Mouse (Mus musculus): ENCODE measurements at regions not wholly inside any gene's neighbourhood (a gene's known extent, or its start where the extent isn't known, plus 50 kb on each side); places are given as distances from the start of the nearest gene placed in this dataset.

DNA sequence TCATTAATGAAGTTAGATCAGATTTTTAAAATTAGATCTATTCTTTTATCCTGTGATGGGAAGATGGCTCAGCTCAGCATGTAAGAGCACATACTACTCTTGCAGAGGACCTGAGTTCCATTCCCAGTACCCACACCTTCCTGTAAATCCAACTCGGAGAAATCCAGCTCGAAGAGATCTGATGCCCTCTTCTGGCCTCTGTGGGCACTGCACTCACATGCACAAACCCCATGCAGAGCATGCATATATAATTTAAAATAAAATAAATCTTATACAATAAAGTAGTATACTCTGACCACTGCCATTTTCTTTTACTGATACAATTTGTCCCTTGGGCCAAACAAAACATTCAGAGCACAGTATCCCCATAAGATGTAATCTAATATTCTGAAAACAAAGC, 245.2 kb downstream of the Prdm2 start:
- no peak for DNase-seq (ENCODE audit: low read depth, low spot score)

DNA sequence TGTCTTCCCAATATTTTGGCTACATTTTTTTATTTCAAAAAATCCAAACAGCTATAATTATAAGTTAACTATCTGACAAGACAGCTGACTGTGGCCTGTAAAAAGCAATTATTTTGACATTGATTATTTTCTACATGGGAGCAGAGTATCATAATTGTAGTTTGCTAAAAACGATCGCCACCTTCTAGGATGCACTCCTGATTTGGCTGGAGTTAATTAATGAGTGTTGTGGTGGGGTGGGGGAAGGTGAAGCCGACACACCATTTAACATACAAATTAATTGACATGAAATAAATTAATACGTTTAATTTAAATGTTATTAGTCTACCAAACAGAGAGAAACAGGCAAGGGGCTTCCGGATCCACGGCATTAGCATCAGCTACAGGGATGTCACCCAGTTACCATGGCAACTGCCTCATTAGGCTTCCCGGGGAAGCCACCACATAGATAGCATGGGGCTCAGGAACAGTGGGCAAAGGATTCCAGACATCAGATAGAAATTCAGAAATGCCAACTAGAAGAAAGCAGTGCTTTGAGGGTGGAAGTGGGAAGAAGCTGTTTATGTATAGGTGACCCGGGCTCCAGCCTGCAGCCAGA, 255.9 kb downstream of the Prdm2 start:
- no peak for DNase-seq (ENCODE audit: low read depth, low spot score)

DNA sequence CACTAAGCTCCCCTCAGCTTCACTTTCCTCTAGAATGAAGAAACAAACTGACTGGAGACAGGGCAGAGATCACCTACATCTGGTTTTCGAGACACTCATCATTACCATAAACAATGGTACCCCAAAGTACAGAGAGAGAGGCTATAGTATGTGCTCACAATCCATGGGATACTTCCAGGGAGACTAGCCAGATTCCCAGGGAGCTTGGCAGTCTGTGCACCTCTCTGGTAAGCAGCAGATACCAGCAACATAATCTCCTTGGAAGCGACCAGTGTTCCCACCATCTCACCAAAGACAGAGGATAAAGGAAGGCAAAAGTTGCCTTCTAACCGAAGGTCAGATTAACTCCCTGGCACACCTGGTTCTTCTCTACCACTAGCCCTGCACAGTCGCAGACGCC, 256.4 kb downstream of the Prdm2 start:
- no peak for DNase-seq (ENCODE audit: low read depth, low spot score)

DNA sequence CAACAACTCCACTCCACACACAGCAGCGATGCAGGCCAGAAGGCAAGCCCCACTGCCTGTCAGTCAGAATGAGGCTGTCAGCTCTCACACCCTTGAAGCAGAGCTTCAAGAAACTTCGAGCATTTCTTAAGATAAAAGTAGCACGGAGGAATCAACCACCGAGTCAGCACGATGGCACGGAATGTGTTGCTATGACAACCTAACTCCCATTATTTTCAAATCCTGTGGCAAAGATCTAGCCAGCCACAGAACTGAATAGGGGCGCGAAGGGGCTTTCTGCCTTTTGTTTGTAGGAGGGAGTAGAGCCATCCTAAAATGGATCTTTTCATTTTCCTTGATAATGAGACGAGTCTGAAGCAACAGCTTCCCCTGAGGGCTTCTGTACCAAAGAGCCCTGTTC, 259.1 kb downstream of the Prdm2 start:
- DNase-seq (ENCODE audit: low read depth, low spot score) = no peak

DNA sequence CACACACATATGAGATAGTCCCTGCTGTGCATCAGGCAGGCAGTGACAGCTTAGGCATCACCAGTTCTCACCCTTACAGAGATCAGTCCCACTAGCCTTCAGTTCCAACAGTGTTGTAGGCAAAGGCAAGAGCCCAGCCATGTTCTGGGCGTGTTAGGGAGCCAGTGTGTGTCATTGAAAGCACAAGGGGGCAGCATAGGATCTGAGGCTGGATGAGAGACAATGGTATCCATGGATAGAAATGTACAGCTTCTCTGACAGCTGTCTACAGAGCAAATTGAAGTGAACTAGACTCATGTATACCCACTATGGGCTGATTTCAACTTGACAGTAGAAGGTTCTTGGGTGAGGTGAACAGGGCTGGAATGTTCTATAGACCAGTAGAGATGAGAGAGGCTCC, 259.9 kb downstream of the Prdm2 start:
- DNase-seq (ENCODE audit: low read depth, low spot score) = no peak

DNA sequence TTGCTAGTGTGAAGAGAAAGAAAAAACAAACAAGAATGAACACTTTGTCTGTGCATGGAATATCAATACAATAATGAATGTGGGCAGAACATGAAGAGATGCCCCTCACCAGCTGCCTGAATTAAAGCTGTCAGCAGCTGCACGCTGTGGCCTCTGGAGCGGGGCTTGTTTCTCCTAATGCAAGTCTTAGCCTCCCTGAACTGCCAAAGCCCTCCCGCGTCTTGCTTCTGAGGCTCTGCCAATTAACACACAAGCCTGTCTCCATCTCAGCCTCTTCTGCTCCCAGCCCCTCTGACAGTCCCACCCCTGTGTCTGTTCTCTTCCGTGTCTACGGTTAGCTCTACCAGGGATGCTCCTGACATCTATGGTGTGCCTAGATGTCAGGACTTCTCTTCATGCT, 265.1 kb downstream of the Prdm2 start:
- no peak for DNase-seq (ENCODE audit: low read depth, low spot score)

DNA sequence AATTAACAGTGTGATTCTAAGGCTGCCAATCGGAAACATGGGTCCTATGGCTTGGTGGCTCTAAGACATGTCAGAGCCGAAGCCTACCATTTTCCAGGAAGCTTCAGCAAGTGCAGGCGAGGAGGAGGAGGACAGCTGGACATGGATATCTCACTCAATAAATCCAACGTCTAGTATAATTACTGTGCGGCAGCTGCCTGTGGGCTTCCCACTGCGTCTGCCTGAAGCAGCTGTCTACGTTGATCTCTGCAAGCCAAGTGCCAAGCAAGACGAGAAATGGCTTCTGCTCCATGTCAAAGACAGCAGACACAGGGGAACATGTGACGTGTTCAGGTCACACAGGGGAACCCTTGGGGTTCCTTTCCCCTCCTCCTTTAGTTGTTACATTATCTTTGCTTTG, 279.2 kb downstream of the Prdm2 start:
- no peak for DNase-seq (ENCODE audit: low read depth, low spot score)

DNA sequence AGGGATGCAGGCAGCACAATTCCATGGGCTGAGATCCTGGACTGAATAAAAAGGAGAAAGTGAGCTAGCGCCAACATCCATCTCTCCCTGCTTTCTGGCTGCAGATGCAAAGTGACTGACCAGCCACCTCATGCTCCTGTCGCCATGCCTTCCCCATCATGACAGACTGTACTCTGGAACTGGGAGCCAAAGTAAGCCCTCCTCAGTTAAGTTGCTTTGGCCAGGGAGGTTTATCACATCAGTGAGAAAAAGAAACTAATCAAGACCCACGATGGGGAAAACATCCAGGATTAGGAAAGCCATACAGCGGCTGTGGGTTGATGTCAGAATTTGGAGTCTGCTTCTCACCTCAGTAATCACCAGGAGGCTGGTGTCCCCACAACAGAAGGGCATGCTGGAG, 283.6 kb downstream of the Prdm2 start:
- no peak for DNase-seq (ENCODE audit: low read depth, low spot score)

DNA sequence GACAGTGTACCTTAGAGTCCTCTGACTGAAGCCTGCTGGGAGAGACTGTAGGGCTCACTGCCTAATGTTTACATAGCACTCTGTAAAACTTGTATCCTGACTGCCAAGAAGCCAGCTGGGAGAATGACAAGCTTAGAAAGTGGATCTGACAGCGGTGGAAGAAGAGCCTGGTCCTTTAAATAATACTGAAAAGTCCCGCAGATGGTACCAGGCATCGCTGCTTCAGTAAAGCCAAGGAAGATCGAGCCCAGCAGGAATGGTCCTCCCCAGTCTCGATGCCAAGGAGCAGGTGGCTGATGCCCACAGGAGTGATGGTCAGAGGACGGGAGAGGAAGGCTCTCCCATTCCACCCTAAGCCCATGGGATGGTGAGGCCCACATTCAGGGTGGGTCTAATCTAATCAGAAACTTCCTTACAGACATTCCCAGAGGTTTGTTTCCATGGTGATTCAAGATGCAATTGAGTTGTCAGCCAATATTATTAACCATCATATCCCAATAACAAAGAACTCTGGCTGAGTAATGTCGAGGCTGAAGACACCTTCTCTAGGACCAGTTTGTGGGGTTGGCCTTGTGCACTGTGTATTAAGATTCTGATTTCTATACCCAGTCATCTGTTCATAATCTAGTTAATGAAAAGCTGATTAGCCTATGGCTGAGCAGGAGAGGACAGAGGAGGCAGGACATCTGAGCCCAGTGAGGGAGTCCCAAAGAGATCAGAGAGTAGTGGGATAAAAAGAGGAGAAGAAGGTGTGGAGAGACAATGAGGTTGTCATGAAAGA, 285.3 kb downstream of the Prdm2 start:
- no peak for DNase-seq (ENCODE audit: low read depth, low spot score)

DNA sequence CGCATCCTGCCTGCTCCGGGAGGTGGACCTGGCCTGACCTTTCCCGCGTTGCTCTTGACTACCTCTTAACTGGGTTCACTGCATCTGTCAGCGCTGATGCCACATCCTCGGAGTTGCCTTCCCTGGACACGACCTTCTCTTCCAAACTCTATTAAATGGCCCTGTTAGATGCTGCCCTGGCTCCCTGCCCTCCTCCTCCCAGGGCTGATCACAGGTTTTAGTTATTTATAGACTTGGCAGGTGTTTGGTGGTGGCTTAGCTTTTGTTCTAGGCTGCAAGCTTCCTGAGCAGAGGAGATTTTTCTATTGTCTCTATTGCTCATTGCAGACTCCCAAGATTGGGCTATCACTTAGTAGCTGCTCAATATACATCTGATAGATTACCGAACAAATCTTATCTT, 287.7 kb downstream of the Prdm2 start:
- no peak for DNase-seq (ENCODE audit: low read depth, low spot score)

DNA sequence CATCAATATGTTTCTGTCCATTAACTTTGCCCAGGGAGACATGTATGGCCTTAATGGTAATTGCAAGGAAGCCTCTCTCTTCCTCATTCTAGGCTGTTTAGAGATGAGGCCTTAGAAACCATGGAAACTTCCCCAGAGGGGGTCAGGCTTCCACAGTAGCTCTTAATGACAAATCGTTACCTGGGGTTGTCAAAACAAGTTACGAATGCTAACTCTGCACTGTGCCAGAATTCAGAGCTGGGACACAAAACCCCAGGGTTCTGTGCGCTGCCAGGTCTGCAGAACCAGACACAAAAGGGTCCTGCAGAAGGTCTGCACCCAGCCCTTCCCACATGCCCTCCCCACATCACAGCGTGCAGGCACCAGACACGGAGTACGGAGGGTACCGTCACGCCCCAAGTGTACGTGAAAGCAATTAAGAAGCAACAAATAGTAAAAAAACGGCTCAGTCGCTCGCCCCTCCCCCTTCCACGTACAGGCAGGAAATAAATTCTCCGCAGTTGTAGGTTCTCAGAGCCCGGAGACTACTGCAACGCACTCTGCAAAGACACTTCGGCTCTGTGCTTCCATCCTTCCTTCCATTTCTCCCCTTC, 303.3 kb downstream of the Prdm2 start:
- no peak for DNase-seq (ENCODE audit: low read depth, low spot score)

DNA sequence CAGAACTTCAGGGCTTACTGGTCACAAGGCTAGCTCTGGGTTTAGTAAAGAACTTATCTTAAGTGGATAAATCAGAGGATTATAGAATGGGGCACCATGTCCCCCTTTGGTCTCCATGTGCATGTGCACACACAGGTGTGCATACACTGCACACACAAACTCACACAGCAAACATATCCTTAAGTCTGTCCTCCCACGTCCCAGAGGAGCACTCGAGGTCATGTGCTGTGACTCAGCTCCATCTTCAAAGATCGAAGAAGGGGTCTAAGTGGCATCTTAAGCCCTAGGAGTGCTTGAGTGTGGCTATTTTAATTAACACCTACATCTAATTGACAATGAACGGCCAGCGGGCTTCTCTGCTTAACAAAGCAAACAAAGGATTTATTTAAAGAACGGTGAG, 304.0 kb downstream of the Prdm2 start:
- DNase-seq (ENCODE audit: low read depth, low spot score) = no peak

DNA sequence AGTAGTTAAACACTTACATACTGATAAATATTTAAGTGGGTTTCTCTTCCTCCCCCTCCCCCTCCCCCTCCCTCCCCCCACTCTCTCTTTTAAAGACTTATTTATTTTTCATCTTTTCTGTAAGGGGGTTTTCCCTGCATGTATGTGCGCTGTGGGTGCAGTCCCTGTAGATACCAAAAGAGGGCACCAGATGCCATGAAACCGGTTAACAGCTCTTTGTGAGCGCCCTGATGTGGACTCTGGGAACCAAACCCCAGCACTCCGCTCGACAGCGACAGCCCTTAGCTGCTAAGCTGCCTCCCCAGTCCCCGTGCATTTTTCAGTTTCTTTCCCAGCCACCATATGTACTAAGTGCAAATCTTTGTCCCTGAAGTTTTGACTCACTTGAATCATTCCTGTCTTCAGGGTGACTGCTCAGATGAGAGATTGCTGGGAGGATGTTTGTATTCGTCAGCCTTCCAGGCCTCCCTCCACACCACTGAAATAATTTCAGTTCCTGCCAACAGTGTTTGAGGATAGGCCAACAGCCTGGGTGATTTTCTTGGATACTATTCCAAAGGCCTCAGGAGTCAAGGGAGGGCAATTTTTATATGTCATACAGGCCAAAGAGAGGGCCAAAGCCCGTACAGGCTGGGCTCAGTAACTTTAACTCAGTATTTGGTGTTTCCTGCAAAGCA, 309.3 kb downstream of the Prdm2 start:
- no peak for DNase-seq (ENCODE audit: low read depth, low spot score)

DNA sequence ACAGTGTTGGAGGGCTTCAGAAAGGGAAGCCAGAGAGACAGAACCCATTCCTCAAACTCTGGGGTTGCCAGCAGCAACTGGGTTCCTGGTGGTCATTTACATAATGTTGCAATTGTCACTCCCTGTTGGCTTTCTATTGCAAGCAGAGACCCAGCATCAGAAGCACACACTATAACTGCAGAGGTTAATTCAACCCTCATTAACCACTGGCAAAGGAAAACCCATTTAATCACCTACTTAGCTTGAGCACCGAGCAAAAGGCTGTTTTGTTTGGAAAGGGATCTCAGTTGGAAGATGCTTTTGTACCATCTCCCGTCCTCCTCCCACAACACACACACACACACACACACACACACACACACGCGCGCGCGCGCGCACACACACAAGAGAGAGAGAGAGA, 312.0 kb downstream of the Prdm2 start:
- DNase-seq (ENCODE audit: low read depth, low spot score) = no peak

DNA sequence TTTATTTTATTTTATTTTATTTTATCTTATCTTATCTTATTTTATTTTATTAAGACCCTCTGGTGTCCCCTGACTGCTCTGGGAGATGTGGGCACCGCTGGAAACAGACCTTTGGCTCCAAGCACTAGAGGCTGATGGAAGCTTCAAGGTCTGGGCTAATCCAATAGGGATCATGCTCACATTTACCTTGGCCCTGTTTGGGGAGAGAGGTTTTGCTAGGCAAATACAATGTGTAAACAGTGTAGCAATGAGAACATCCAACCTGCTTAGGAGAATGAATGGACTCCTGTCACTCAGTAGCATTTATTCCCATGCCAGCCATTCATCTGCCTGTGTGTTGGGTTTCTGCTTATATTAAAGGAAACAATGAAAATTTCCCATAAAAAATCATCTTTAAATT, 313.8 kb downstream of the Prdm2 start:
- no peak for DNase-seq (ENCODE audit: low read depth, low spot score)

DNA sequence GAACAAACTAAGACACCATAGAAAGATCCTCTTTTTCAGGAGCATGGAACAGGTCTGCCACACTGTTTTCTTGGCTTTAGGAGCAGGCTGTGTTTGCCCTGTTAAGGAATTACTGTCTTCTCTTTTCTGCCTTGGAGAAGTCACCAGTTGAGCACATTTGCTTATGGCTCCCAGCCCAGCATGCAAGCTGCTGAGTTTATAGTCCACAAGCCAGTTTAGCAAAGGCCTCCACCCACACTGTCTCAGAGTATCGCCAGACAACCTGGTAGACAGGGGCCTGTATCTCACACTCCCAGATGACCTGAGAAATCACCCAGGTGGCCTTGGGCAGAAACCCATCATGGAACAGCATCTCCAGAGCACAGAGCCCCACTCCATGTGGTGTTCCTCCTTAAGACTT, 322.1 kb downstream of the Prdm2 start:
- DNase-seq (ENCODE audit: low read depth, low spot score) = no peak

DNA sequence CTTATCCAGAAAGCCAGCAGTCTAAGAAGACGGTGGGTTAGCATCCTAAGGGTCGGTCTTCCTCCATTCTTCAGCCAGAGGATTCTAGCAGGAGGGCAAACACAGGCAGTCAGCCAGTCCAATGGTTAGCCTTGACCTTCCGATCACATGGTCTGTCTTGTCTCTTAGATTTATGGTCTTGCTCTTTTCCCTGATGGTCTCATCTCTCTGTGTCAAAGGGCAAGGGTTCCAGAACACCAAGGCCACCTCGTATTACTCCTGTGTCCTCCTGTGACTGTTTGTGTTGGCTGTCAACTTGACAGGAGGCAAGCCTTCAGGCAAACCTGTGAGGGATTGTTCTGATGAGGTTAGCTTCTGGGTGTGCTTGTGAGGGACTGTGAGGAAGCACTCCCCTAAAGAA, 323.9 kb downstream of the Prdm2 start:
- DNase-seq (ENCODE audit: low read depth, low spot score) = no peak

DNA sequence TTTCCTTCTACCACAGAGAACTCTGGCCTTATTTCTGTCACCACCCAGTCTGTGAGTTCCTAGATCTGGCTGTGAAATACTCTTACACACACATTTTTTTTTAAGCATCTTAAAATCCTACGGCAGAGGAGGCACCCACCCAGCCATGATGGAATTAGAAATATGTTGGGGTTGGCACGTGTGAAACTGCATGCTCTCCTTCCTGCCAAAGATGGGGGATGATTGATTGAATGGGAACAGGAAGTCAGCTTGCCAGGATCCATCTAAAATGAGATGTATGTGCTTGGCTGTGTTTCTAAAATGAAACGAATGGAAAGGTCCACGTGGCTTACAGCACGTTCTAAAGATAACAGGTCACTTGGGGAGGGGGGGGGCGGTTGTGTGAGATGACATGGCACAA, 324.9 kb downstream of the Prdm2 start:
- no peak for DNase-seq (ENCODE audit: low read depth, low spot score)

DNA sequence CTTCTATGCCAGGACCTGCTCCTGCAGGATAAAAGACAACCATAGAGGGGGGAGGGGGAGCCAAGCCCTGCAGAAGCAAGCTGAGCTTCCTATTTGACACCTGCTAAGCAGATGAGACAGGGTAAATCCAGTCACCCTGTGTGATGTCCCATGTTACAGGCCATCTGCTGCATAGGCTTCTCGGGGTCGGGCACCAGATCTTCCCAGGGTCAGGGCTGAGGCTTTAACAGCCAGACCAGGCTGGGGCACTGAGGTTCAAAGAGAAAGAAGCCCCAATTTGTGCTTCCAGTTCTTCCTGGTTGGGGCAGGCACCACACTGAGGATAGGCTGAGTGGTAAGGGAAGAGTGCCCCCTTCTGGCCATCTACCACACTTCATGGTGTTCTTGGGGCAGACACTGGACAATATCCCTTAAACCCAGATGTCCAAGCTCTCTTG, 332.5 kb downstream of the Prdm2 start:
- no peak for DNase-seq (ENCODE audit: low read depth, low spot score)

DNA sequence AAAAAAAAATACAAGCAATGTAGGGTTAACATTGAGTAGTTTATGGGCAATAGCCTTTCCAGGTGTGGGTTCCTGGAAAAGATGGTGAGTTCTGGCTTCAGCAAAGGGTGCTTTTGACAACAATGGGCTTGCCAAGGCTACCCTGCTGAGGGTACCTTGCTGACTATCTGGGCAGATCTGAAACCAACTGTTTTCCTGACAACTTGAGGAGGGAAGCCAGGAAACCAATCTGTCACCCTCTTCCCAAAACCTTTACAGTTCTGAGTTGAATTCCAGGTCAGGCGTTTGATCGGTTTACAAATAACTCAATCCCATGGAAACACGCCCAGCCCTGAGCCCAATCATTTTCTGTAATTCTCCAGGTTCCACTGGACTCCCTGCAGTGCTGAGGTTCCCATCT, 336.6 kb downstream of the Prdm2 start:
- no peak for DNase-seq (ENCODE audit: low read depth, low spot score)

DNA sequence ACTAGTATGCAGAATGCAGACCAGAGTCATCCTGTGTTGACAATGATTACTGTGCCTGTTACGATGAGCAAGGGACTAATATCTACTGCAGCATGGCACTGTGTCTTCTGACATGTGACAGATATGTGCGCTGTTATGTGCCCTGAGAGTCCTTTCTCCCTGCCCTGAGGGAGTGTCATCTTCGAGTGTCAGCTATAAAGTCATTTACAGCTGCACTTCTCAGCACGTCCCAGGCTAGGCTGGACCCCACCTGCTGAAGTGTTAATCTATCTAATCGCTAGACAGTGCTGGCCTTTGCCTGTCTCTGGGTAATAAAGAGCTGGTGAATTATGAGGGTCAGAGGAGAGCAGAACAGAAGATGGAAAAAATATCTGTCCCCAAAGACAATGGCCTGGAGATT, 337.7 kb downstream of the Prdm2 start:
- DNase-seq (ENCODE audit: low read depth, low spot score) = no peak

DNA sequence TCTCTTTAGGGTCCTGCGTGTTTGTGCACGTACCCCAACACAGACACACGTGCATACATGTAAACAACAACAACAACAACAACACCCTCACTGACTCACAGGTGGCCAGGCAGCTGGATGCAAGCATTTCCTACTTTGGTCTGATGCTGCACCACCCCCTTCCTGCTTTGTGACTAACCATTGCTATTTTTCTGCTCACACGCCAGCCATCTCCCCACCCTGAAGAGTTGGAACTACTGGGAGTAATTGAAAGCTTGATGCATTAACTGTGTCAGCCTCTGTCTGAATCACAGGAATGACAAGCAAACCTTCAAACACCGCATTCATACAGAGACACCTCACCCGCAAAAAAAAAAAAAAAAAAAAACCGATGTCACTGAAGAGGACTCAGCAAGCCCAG, 346.5 kb downstream of the Prdm2 start:
- no peak for DNase-seq (ENCODE audit: low read depth, low spot score)

DNA sequence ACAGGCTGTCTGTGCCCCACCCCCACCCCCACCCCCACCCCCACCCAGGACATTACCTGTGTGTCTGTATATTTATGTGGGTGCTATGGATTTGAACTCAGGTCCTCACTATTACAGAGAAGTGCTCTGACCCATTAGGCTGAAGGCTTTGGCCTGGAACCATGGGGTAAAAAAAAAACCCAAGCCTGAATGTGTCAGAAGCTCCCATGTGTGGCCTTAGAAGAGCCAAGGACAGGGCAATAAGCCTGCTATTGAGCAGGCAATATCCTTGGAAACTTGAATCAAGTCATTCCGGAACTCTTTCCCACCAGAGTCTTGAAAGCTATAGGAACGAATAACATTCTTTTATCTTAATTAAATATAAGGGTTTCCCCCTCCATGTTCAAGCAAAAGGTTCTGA, 347.2 kb downstream of the Prdm2 start:
- DNase-seq (ENCODE audit: low read depth, low spot score) = no peak

Measured in CD4-positive, CD25-positive, alpha-beta regulatory T cell, adult 2 months (primary cell).